ENCODE assay signal across 10 mouse cellular contexts in genomic region chr7:135403416-135403815, GRCm38 (mm10). TPM values are rescaled to one million over a fixed set of nuclear protein-coding genes. Genes with fewer than 3 reads are reported as not detected.
DNase-seq lines count a peak whose midpoint lies in the region; ATAC-seq and TF ChIP-seq lines count a peak whose summit lies in the region.
"Had no signal": no experiment of that assay in that cellular context is flagged by ENCODE, and none has a peak within 500 bp of the region (broad histone marks: within the 10 kb centered on the region; RNA-seq: fewer than 3 reads in every experiment).

No protein-coding gene starts in this region.

- no peak overlapping the region for H3K4me2 ChIP-seq in liver, embryonic 12.5 days
- H3K4me2 ChIP-seq: embryonic facial prominence, embryonic 13.5 days; neural tube, embryonic 12.5 days had no signal

- 9% methylated on average over 5 of the region's 5 CpGs for WGBS in liver, embryonic 12.5 days (ENCODE audit: insufficient replicate concordance)
- 6% methylated on average over 5 of the region's 5 CpGs for WGBS in bone marrow, adult 2 months

- DNase-seq in liver = peak; percentile 76
- peak; percentile 60 for DNase-seq in hindlimb bud, embryonic 11.5 days (ENCODE audit: extremely low spot score, low read depth, low spot score)
- peak; percentile 15 to 26 for DNase-seq in left cerebral cortex, adult 8-10 months (ENCODE audit: low spot score in 2 of 2)
- peak; percentile 50 for DNase-seq in naive thymus-derived CD4-positive, alpha-beta T cell, adult 2 months (ENCODE audit: low read depth)
- peak; percentile 63 for DNase-seq in testis, postnatal 14 days (ENCODE audit: low spot score)

- peaks cover 25% of the 10 kb centered on the region for H3K27me3 ChIP-seq in liver, embryonic 12.5 days (replicated peaks)

- TF ChIP-seq CTCF in bone marrow, adult 2 months (IDR thresholded peaks at IDR 0.05; ENCODE audit: control insufficient read depth, insufficient read depth, low read length) = peak; percentile 55

- no peaks in the 10 kb centered on the region for H3K9me3 ChIP-seq in liver, embryonic 12.5 days (replicated peaks)
- H3K9me3 ChIP-seq: embryonic facial prominence, embryonic 13.5 days; neural tube, embryonic 12.5 days had no signal

- no peak overlapping the region for H3K4me3 ChIP-seq in liver, embryonic 12.5 days
- H3K4me3 ChIP-seq in bone marrow, adult 2 months (replicated peaks; ENCODE audit: control insufficient read depth, low read depth, low read length) = no peak overlapping the region
- H3K4me3 ChIP-seq: embryonic facial prominence, embryonic 13.5 days; neural tube, embryonic 12.5 days had no signal

- H3K27ac ChIP-seq in liver, embryonic 12.5 days = no peak overlapping the region
- H3K27ac ChIP-seq in bone marrow, adult 2 months (ENCODE audit: control insufficient read depth, insufficient read depth, low read depth, low read length, poor library complexity) = no peak overlapping the region
- H3K27ac ChIP-seq: embryonic facial prominence, embryonic 13.5 days; neural tube, embryonic 12.5 days had no signal

- no peak for TF ChIP-seq POLR2A in bone marrow, adult 2 months (IDR thresholded peaks at IDR 0.05; ENCODE audit: borderline replicate concordance, control insufficient read depth, low read depth, low read length)

- no peak overlapping the region for H3K9ac ChIP-seq in liver, embryonic 12.5 days
- H3K9ac ChIP-seq: embryonic facial prominence, embryonic 13.5 days; neural tube, embryonic 12.5 days had no signal

- no peaks in the 10 kb centered on the region for H3K36me3 ChIP-seq in liver, embryonic 12.5 days
- H3K36me3 ChIP-seq: embryonic facial prominence, embryonic 13.5 days; neural tube, embryonic 12.5 days had no signal

- ATAC-seq in liver, embryonic 12.5 days = no peak
- peak; percentile 75; the same call in 1 of the 2 replicates for ATAC-seq in erythroblast, adult 5-6 weeks (replicated peaks; ENCODE audit: low FRiP score, poor library complexity, severe bottlenecking)

- peaks cover 1% of the 10 kb centered on the region for H3K4me1 ChIP-seq in liver, embryonic 12.5 days
- no peaks in the 10 kb centered on the region for H3K4me1 ChIP-seq in bone marrow, adult 2 months (ENCODE audit: control insufficient read depth, insufficient read depth, low read length)
- H3K4me1 ChIP-seq: embryonic facial prominence, embryonic 13.5 days; neural tube, embryonic 12.5 days had no signal

RNA-seq across cellular contexts. Expression of gene Foxi2, which starts 6.7 kb away (rescaled TPM):
- polyA plus RNA-seq in liver, embryonic 12.5 days (2016; fragmentation: Nextera tagmentation; extraction: Ambion mirVana) = not detected in 2 replicates
- polyA plus RNA-seq in bone marrow, adult 2 months (2011; ENCODE audit: insufficient read depth, insufficient read length, low replicate concordance, missing spikeins) = not detected in 2 replicates
- not detected in 2 replicates for total RNA-seq in erythroblast, adult 5-6 weeks (2015; ENCODE audit: low replicate concordance)
- total RNA-seq in erythroblast, adult 5-6 weeks (2017; ENCODE audit: low replicate concordance) = not detected in 2 replicates
- total RNA-seq in left cerebral cortex, adult 8-10 months (2022) = not detected
- polyA plus RNA-seq: neural tube, embryonic 12.5 days had no signal

Comparison
In these comparisons a context has a peak if more than half of its experiments do, and no peak if none do; other contexts are left out.
1. DNase-seq: peak in every context shown above with its lines; median percentile 76 in liver; 63 in testis, postnatal 14 days; 60 in hindlimb bud, embryonic 11.5 days; 50 in naive thymus-derived CD4-positive, alpha-beta T cell, adult 2 months; 20 in left cerebral cortex, adult 8-10 months.